In genomic region chr6:71836811-71837210, GRCm38 (mm10) we compare ENCODE assay signal across 30 mouse cellular contexts. TPM values are rescaled to one million over a fixed set of nuclear protein-coding genes. Genes with fewer than 3 reads are reported as not detected.
DNase-seq lines count a peak whose midpoint lies in the region; ATAC-seq and TF ChIP-seq lines count a peak whose summit lies in the region.
"Had no signal": no experiment of that assay in that cellular context is flagged by ENCODE, and none has a peak within 500 bp of the region (broad histone marks: within the 10 kb centered on the region; RNA-seq: fewer than 3 reads in every experiment).

No protein-coding gene starts in this region.

- H3K4me1 ChIP-seq in cerebellum, adult 2 months (ENCODE audit: control insufficient read depth, insufficient read depth, low read length) = no peaks in the 10 kb centered on the region; the same call in 1 of the 2 replicates
- H3K4me1 ChIP-seq in liver, embryonic 12.5 days = peaks cover 45% of the 10 kb centered on the region
- peaks cover 17% of the 10 kb centered on the region for H3K4me1 ChIP-seq in liver, postnatal 0 days (ENCODE audit: insufficient read depth)
- peaks cover 0 to 18% of the 10 kb centered on the region in 2 experiments; a peak in 2 of 4 replicates for H3K4me1 ChIP-seq in ES-E14 (ENCODE audit: control insufficient read depth in 2 of 2, insufficient read depth in 2 of 2, low read length in 2 of 2, poor library complexity in 1 of 2)
- H3K4me1 ChIP-seq in forebrain, embryonic 15.5 days = peaks cover 14% of the 10 kb centered on the region

- no peak overlapping the region for H3K9ac ChIP-seq in liver, embryonic 12.5 days
- no peak overlapping the region for H3K9ac ChIP-seq in liver, postnatal 0 days (replicated peaks)
- no peak overlapping the region for H3K9ac ChIP-seq in ES-E14 (ENCODE audit: insufficient read depth, low read depth, low read length, poor library complexity, severe bottlenecking)
- H3K9ac ChIP-seq in forebrain, embryonic 15.5 days (replicated peaks) = no peak overlapping the region
- H3K9ac ChIP-seq: embryonic facial prominence, embryonic 13.5 days; heart, embryonic 13.5 days; hindbrain, embryonic 14.5 days; lung, embryonic 14.5 days; midbrain, embryonic 12.5 days; neural tube, embryonic 13.5 days; stomach, embryonic 15.5 days had no signal

- 19% methylated on average over 2 of the region's 2 CpGs for WGBS in cerebellum, adult 2 months
- WGBS in liver, embryonic 12.5 days (ENCODE audit: insufficient replicate concordance) = 37% methylated on average over 2 of the region's 2 CpGs
- 40% methylated on average over 2 of the region's 2 CpGs for WGBS in liver, postnatal 0 days (ENCODE audit: insufficient replicate concordance)
- 78% methylated on average over 2 of the region's 2 CpGs for WGBS in forebrain, embryonic 15.5 days

- TF ChIP-seq POLR2A in cerebellum, adult 2 months (IDR thresholded peaks at IDR 0.05; ENCODE audit: borderline replicate concordance, insufficient read depth, low read length) = no peak

- H3K4me3 ChIP-seq in cerebellum, adult 2 months (replicated peaks; ENCODE audit: insufficient read depth, low read depth, low read length) = no peak overlapping the region
- H3K4me3 ChIP-seq in liver, embryonic 12.5 days = no peak overlapping the region
- no peak overlapping the region for H3K4me3 ChIP-seq in liver, postnatal 0 days (ENCODE audit: low read depth, low read length)
- H3K4me3 ChIP-seq in ES-E14 (ENCODE audit: insufficient read depth in 1 of 2, low read depth in 1 of 2, low read length in 2 of 2, poor library complexity in 1 of 2, severe bottlenecking in 1 of 2) = no peak overlapping the region
- no peak overlapping the region for H3K4me3 ChIP-seq in forebrain, embryonic 15.5 days
- H3K4me3 ChIP-seq: embryonic facial prominence, embryonic 13.5 days; forebrain, embryonic 10.5 days; gastrocnemius, adult 2 months; heart, embryonic 13.5 days; midbrain, embryonic 12.5 days; myocyte; neural tube, embryonic 13.5 days; stomach, embryonic 15.5 days had no signal

- no peak for TF ChIP-seq EP300 in liver, postnatal 0 days (IDR thresholded peaks at IDR 0.05; ENCODE audit: low read depth)

- H3K4me2 ChIP-seq in liver, embryonic 12.5 days = no peak overlapping the region
- no peak overlapping the region for H3K4me2 ChIP-seq in liver, postnatal 0 days (ENCODE audit: low read depth, low read length)
- no peak overlapping the region for H3K4me2 ChIP-seq in forebrain, embryonic 15.5 days (replicated peaks)
- H3K4me2 ChIP-seq: embryonic facial prominence, embryonic 13.5 days; heart, embryonic 13.5 days; hindbrain, embryonic 14.5 days; lung, embryonic 14.5 days; midbrain, embryonic 12.5 days; neural tube, embryonic 13.5 days; stomach, embryonic 15.5 days had no signal

- in situ Hi-C loops in ES-E14 (cut with MboI; ENCODE audit: low sequenced_read_pairs in 2 of 2, unreplicated experiment in 2 of 2) = no loop called here

- no peaks in the 10 kb centered on the region for H3K9me3 ChIP-seq in liver, embryonic 12.5 days (replicated peaks)
- no peaks in the 10 kb centered on the region for H3K9me3 ChIP-seq in liver, postnatal 0 days (ENCODE audit: low read length)
- H3K9me3 ChIP-seq in ES-E14 (ENCODE audit: control insufficient read depth, insufficient read depth, low read depth, low read length) = no peaks in the 10 kb centered on the region
- H3K9me3 ChIP-seq in forebrain, embryonic 15.5 days = no peaks in the 10 kb centered on the region
- H3K9me3 ChIP-seq: embryonic facial prominence, embryonic 13.5 days; forebrain, embryonic 10.5 days; heart, embryonic 13.5 days; midbrain, embryonic 12.5 days; neural tube, embryonic 13.5 days; stomach, embryonic 15.5 days had no signal

- DNase-seq in cerebellum, adult 2 months = peak; percentile 36 to 47
- DNase-seq in liver, postnatal 0 days = no peak
- DNase-seq in ES-E14 (ENCODE audit: low read depth, low spot score) = peak; percentile 28
- no peak for DNase-seq in spleen, postnatal 14 days (ENCODE audit: low spot score in 2 of 2)
- DNase-seq: adrenal gland, postnatal 14 days; embryo, embryonic 11 days; gastrocnemius, adult 2 months; gastrocnemius, postnatal 36 days; heart, postnatal 10 days; kidney, postnatal 14 days; layer of hippocampus, adult 9-11 months; lung, embryonic 14.5 days; lung, postnatal 14 days; right cerebral cortex, postnatal 14 days; thymus, adult 18-20 months; thymus, postnatal 25 days had no signal

- TF ChIP-seq CTCF in cerebellum, adult 2 months (IDR thresholded peaks at IDR 0.05; ENCODE audit: borderline replicate concordance, insufficient read depth, low read depth, low read length) = no peak
- no peak for TF ChIP-seq CTCF in liver, postnatal 0 days (IDR thresholded peaks at IDR 0.05; ENCODE audit: low read depth)

- H3K27ac ChIP-seq in cerebellum, adult 2 months (ENCODE audit: insufficient read depth, low read length) = no peak overlapping the region
- H3K27ac ChIP-seq in liver, embryonic 12.5 days = no peak overlapping the region
- H3K27ac ChIP-seq in liver, postnatal 0 days (ENCODE audit: low read depth) = no peak overlapping the region
- no peak overlapping the region for H3K27ac ChIP-seq in ES-E14 (ENCODE audit: insufficient read depth, low read depth, low read length, poor library complexity, severe bottlenecking)
- no peak overlapping the region for H3K27ac ChIP-seq in forebrain, embryonic 15.5 days (replicated peaks)
- H3K27ac ChIP-seq: embryonic facial prominence, embryonic 13.5 days; forebrain, embryonic 10.5 days; gastrocnemius, adult 2 months; heart, embryonic 13.5 days; hindbrain, embryonic 14.5 days; midbrain, embryonic 12.5 days; neural tube, embryonic 13.5 days; stomach, embryonic 15.5 days had no signal

- no peaks in the 10 kb centered on the region for H3K27me3 ChIP-seq in cerebellum, adult 2 months (ENCODE audit: control insufficient read depth, insufficient read depth, low read length)
- H3K27me3 ChIP-seq in liver, embryonic 12.5 days (replicated peaks) = no peaks in the 10 kb centered on the region
- H3K27me3 ChIP-seq in liver, postnatal 0 days (ENCODE audit: insufficient read depth, low read length) = no peaks in the 10 kb centered on the region
- H3K27me3 ChIP-seq in forebrain, embryonic 15.5 days = no peaks in the 10 kb centered on the region
- H3K27me3 ChIP-seq: embryonic facial prominence, embryonic 13.5 days; heart, embryonic 13.5 days; midbrain, embryonic 12.5 days; neural tube, embryonic 13.5 days; stomach, embryonic 15.5 days had no signal

- ATAC-seq in cerebellum, adult (ENCODE audit: insufficient number of reproducible peaks, low FRiP score, low TSS enrichment) = no peak
- peak; percentile 25; the same call in 1 of the 2 replicates for ATAC-seq in liver, embryonic 12.5 days
- no peak for ATAC-seq in liver, postnatal 0 days
- 0 out of 2 replicates have a peak, but pooled peaks have one; percentile 29 for ATAC-seq in megakaryocyte progenitor cell, adult 5-6 weeks (replicated peaks; ENCODE audit: poor library complexity)
- no peak for ATAC-seq in forebrain, embryonic 15.5 days (replicated peaks)
- ATAC-seq: forebrain, embryonic 16.5 days; intestine, postnatal 0 days had no signal

- peaks cover 35% of the 10 kb centered on the region for H3K36me3 ChIP-seq in liver, embryonic 12.5 days
- H3K36me3 ChIP-seq in liver, postnatal 0 days (replicated peaks; ENCODE audit: insufficient read depth, low read length) = peaks cover 3% of the 10 kb centered on the region; the same call in 1 of the 2 replicates
- no peaks in the 10 kb centered on the region for H3K36me3 ChIP-seq in ES-E14 (ENCODE audit: control insufficient read depth, insufficient read depth, low read length, poor library complexity, severe bottlenecking)
- H3K36me3 ChIP-seq in forebrain, embryonic 15.5 days = peaks cover 15% of the 10 kb centered on the region; the same call in 1 of the 2 replicates
- H3K36me3 ChIP-seq: stomach, embryonic 15.5 days had no signal

TF ChIP-seq in ES-E14, 5 proteins besides CTCF, POLR2A, EP300 and RAD21:
- TF ChIP-seq ZC3H11A (IDR thresholded peaks at IDR 0.05; ENCODE audit: borderline replicate concordance, low read depth, low read length) (no peak), ZNF384 (IDR thresholded peaks at IDR 0.05; ENCODE audit: low read depth, low read length) (no peak), HCFC1 (IDR thresholded peaks at IDR 0.05; ENCODE audit: borderline replicate concordance, insufficient read depth, low read length) (no peak), CHD2 (IDR thresholded peaks at IDR 0.05; ENCODE audit: low read depth, low read length) (no peak), MAFK (IDR thresholded peaks at IDR 0.05; ENCODE audit: insufficient read depth, low read depth, low read length) (no peak)

RNA-seq across cellular contexts. Expression of gene Immt, which starts 5.7 kb away (rescaled TPM):
- 110 and 115 TPM in 2 replicates for polyA plus RNA-seq in cerebellum, adult 2 months (2012; rRNA removed)
- 156 and 176 TPM in 2 replicates for polyA plus RNA-seq in liver, embryonic 12.5 days (2016; fragmentation: Nextera tagmentation; extraction: Ambion mirVana)
- 82.5 and 88.1 TPM in 2 replicates for polyA plus RNA-seq in liver, postnatal 0 days (2015; fragmentation: Nextera tagmentation; extraction: Ambion mirVana)
- 166 and 181 TPM in 2 replicates for total RNA-seq in ES-E14 (2012; rRNA removed)
- 163 and 190 TPM in 2 replicates for total RNA-seq in megakaryocyte progenitor cell, adult 5-6 weeks (2015)
- 128 and 149 TPM in 2 replicates for total RNA-seq in megakaryocyte progenitor cell, adult 5-6 weeks (2017)
- 149 and 151 TPM in 2 replicates for polyA plus RNA-seq in forebrain, embryonic 15.5 days (2015; fragmentation: Nextera tagmentation; extraction: Ambion mirVana)

RNA-seq across cellular contexts. Expression of gene Mrpl35, which starts 10.0 kb away (rescaled TPM):
- 21.7 and 22.1 TPM in 2 replicates for polyA plus RNA-seq in cerebellum, adult 2 months (2012; rRNA removed)
- 81.6 and 82.7 TPM in 2 replicates for polyA plus RNA-seq in liver, embryonic 12.5 days (2016; fragmentation: Nextera tagmentation; extraction: Ambion mirVana)
- 57.3 and 59.4 TPM in 2 replicates for polyA plus RNA-seq in liver, postnatal 0 days (2015; fragmentation: Nextera tagmentation; extraction: Ambion mirVana)
- total RNA-seq in ES-E14 (2012; rRNA removed) = 27.4 and 34.0 TPM in 2 replicates
- total RNA-seq in megakaryocyte progenitor cell, adult 5-6 weeks (2015) = 49.4 and 58.9 TPM in 2 replicates
- total RNA-seq in megakaryocyte progenitor cell, adult 5-6 weeks (2017) = 22.9 and 33.4 TPM in 2 replicates
- polyA plus RNA-seq in forebrain, embryonic 15.5 days (2015; fragmentation: Nextera tagmentation; extraction: Ambion mirVana) = 37.7 and 41.0 TPM in 2 replicates

Comparison
In these comparisons a context has a peak if more than half of its experiments do, and no peak if none do; other contexts are left out.
1. ATAC-seq: peak in liver, embryonic 12.5 days (single experiment) and megakaryocyte progenitor cell, adult 5-6 weeks (single experiment); none in cerebellum, adult (single experiment), liver, postnatal 0 days (single experiment) and forebrain, embryonic 15.5 days (single experiment).
2. DNase-seq: peak in cerebellum, adult 2 months (2 of 2) and ES-E14 (single experiment); none in liver, postnatal 0 days (single experiment) and spleen, postnatal 14 days (0 of 2).